In genomic region chr6:60201548-60201947, GRCm38 (mm10) we compare ENCODE assay signal across 9 mouse cellular contexts.
A peak's percentile ranks its signal among the peaks of the same experiment; 100 is the strongest.
DNase-seq lines count a peak whose midpoint lies in the region; ATAC-seq and TF ChIP-seq lines count a peak whose summit lies in the region.
"Had no signal": no experiment of that assay in that cellular context is flagged by ENCODE, and none has a peak within 500 bp of the region (broad histone marks: within the 10 kb centered on the region; RNA-seq: fewer than 3 reads in every experiment).

No protein-coding gene starts in this region.

- no peak overlapping the region for H3K27ac ChIP-seq in kidney, embryonic 16.5 days (ENCODE audit: low read length)
- no peak overlapping the region for H3K27ac ChIP-seq in ES-Bruce4 (ENCODE audit: insufficient read depth, low read length)
- H3K27ac ChIP-seq: liver, embryonic 15.5 days had no signal

- no peak for ATAC-seq in kidney, embryonic 16.5 days (ENCODE audit: low FRiP score, low TSS enrichment)

- H3K36me3 ChIP-seq in kidney, embryonic 16.5 days (ENCODE audit: insufficient read depth, low read length): no peaks in the 10 kb centered on the region
- H3K36me3 ChIP-seq in ES-Bruce4 (ENCODE audit: control insufficient read depth, insufficient read depth, low read length, poor library complexity, severe bottlenecking): no peaks in the 10 kb centered on the region
- H3K36me3 ChIP-seq in myocyte (ENCODE audit: control insufficient read depth, insufficient read depth): no peaks in the 10 kb centered on the region
- H3K36me3 ChIP-seq: liver, embryonic 15.5 days had no signal

- H3K9ac ChIP-seq in kidney, embryonic 16.5 days (replicated peaks; ENCODE audit: low read length): no peak overlapping the region
- H3K9ac ChIP-seq in ES-Bruce4 (ENCODE audit: low read depth, poor library complexity, severe bottlenecking): no peak overlapping the region
- H3K9ac ChIP-seq: liver, embryonic 15.5 days had no signal

- peak; percentile 29 for DNase-seq in kidney, adult 18-20 months
- peak; percentile 42 for DNase-seq in adipocyte (ENCODE audit: low spot score)
- DNase-seq in hindlimb bud, embryonic 11.5 days (ENCODE audit: extremely low spot score, low read depth, low spot score): peak; percentile 72
- no peak for DNase-seq in spleen, adult 18-20 months
- no peak for DNase-seq in heart, adult 8-10 months (ENCODE audit: low spot score)

- peaks cover 11% of the 10 kb centered on the region for H3K9me3 ChIP-seq in kidney, embryonic 16.5 days (ENCODE audit: low read length)
- H3K9me3 ChIP-seq in ES-Bruce4 (replicated peaks; ENCODE audit: control insufficient read depth, insufficient read depth, low read length, poor library complexity, severe bottlenecking): peaks cover 14% of the 10 kb centered on the region
- H3K9me3 ChIP-seq: liver, embryonic 15.5 days had no signal

- H3K27me3 ChIP-seq in kidney, embryonic 16.5 days (ENCODE audit: insufficient read depth, low read length): no peaks in the 10 kb centered on the region
- H3K27me3 ChIP-seq in ES-Bruce4 (ENCODE audit: control insufficient read depth, insufficient read depth, low read length, poor library complexity, severe bottlenecking) (no peaks in the 10 kb centered on the region), myocyte (ENCODE audit: control insufficient read depth, insufficient read depth, insufficient read length) (no peaks in the 10 kb centered on the region)
- H3K27me3 ChIP-seq: liver, embryonic 15.5 days had no signal

- WGBS in kidney, embryonic 16.5 days: 73% methylated on average over 10 of the region's 10 CpGs

- no peak overlapping the region for H3ac ChIP-seq in myocyte (ENCODE audit: control insufficient read depth, insufficient read length)

- H3K4me1 ChIP-seq in kidney, embryonic 16.5 days (ENCODE audit: insufficient read depth, low read length): no peaks in the 10 kb centered on the region
- no peaks in the 10 kb centered on the region for H3K4me1 ChIP-seq in ES-Bruce4 (ENCODE audit: control insufficient read depth, insufficient read depth, low read length)
- H3K4me1 ChIP-seq: liver, embryonic 15.5 days had no signal

- H3K4me2 ChIP-seq in kidney, embryonic 16.5 days (replicated peaks; ENCODE audit: low read depth, low read length): no peak overlapping the region
- peak overlapping the region; percentile 0 for H3K4me2 ChIP-seq in myocyte (ENCODE audit: low read depth)
- H3K4me2 ChIP-seq: liver, embryonic 15.5 days had no signal

- TF ChIP-seq POLR2A in ES-Bruce4 (IDR thresholded peaks at IDR 0.05; ENCODE audit: insufficient read depth, low read length) (no peak), myocyte (IDR thresholded peaks at IDR 0.05; ENCODE audit: insufficient read length, low read depth) (no peak)

- H3K79me2 ChIP-seq in myocyte (ENCODE audit: control insufficient read depth, insufficient read depth): no peaks in the 10 kb centered on the region

- H3K4me3 ChIP-seq in kidney, embryonic 16.5 days (ENCODE audit: low read length): no peak overlapping the region
- H3K4me3 ChIP-seq in ES-Bruce4 (ENCODE audit: low read depth, low read length) (no peak overlapping the region), myocyte (no peak overlapping the region)
- H3K4me3 ChIP-seq: liver, embryonic 15.5 days had no signal

- TF ChIP-seq EP300 in ES-Bruce4 (IDR thresholded peaks at IDR 0.05; ENCODE audit: insufficient read depth, low read depth, low read length): no peak

- TF ChIP-seq CTCF in ES-Bruce4 (IDR thresholded peaks at IDR 0.05; ENCODE audit: low read depth, low read length): peak; percentile 5

TF ChIP-seq in myocyte, 11 proteins besides CTCF, POLR2A, EP300 and RAD21:
- TF ChIP-seq SRF (IDR thresholded peaks at IDR 0.05; ENCODE audit: control insufficient read depth, insufficient read length, low read depth): no peak
- no peak for TF ChIP-seq CEBPB (IDR thresholded peaks at IDR 0.05; ENCODE audit: insufficient read depth, poor library complexity, severe bottlenecking)
- TF ChIP-seq POLR2AphosphoS2 (IDR thresholded peaks at IDR 0.05; ENCODE audit: insufficient read length, low read depth): no peak
- no peak for TF ChIP-seq USF1 (IDR thresholded peaks at IDR 0.05; ENCODE audit: low read depth)
- TF ChIP-seq E2F4 (IDR thresholded peaks at IDR 0.05; ENCODE audit: insufficient read depth): no peak
- no peak for TF ChIP-seq MYOG (IDR thresholded peaks at IDR 0.05; ENCODE audit: control insufficient read depth in 1 of 3, insufficient read depth in 1 of 3, insufficient read length in 2 of 3, low read depth in 2 of 3)
- no peak for TF ChIP-seq TCF12 (IDR thresholded peaks at IDR 0.05; ENCODE audit: insufficient read depth, poor library complexity, severe bottlenecking)
- TF ChIP-seq MYOD1 (IDR thresholded peaks at IDR 0.05; ENCODE audit: control insufficient read depth in 1 of 3, insufficient read length in 2 of 3, low read depth in 2 of 3): no peak
- no peak for TF ChIP-seq REST (IDR thresholded peaks at IDR 0.05; ENCODE audit: insufficient read depth, insufficient read length)
- no peak for TF ChIP-seq MAX (IDR thresholded peaks at IDR 0.05; ENCODE audit: low read depth)
- TF ChIP-seq TCF3 (IDR thresholded peaks at IDR 0.05; ENCODE audit: insufficient read length, low read depth): no peak

Comparison
In these comparisons a context has a peak if more than half of its experiments do, and no peak if none do; other contexts are left out.
1. DNase-seq: peak in kidney, adult 18-20 months (single experiment), adipocyte (single experiment) and hindlimb bud, embryonic 11.5 days (single experiment); none in spleen, adult 18-20 months (0 of 2) and heart, adult 8-10 months (single experiment).